Mouse (Mus musculus): ENCODE results near the gene Hoxd8. TPM values are rescaled to one million over a fixed set of nuclear protein-coding genes. Genes with fewer than 3 reads are reported as not detected.

Gene Hoxd8
- not detected for polyA plus RNA-seq (2017; shearing (Covaris generic))

DNA sequence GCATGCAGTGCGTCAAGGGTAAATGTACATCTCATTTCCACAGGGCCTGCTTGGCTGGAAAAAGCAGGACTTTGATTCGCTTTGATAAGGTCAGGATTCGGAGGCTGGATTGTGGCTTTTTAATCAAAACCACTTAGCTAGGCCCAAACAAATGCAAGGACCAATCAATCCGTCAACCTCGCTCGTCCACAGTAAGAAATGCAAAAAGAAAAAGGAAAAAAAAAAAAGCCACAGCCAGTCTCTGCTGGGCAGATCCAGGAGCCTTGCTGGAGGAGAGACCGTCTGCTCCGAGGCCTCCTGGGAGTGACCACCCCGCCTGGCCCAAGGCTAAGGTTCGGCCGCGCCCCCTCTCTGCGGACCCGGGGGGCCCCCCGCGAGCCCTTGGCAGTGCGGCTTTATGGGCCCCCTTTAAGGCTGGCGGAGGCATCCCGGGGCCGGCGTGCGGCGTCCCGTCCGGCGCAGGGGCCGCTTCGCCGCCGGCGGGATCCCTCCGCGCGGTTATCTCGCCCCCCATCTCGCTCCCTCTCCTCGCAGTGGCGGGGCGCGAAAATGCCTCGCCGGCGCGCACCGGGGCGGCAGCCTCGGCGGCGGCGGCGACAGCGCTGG is at the start of gene Hoxd8:
TSS of gene Hoxd8 (plus strand) at position 223 of the 606 bp plus-strand sequence.

DNA sequence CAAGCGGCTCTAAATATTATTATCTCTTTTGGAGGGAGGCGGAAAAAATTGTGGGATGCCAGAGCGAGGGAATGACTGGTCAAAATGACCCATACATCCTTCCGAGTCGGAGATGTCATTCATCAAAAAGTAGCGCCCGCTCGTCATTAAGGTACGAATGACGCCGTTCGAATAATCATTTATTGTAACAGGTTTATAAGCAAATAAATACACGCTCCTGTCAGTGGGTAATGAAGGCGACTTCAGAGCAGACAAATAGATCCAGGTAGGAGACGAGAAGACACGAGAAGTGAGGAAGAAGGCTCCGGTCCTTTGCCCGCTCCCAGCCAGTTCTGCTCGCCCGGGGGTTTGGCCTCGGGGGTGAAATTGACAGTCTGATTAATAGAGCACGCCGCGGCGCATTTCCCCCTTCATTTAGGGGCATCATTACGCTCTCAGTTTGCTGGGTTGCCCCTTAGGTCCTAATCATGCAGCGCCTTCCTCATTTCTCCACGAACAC is 44.9 kb upstream of the Hoxd8 start, which contains the start of gene Evx2:
TSS of gene Evx2 (minus strand) at position 51 of the 499 bp plus-strand sequence.

GRCm38 (mm10) chr2:74667842-74668357 is 36.5 kb upstream of the Hoxd8 start, which contains the start of gene Hoxd13:
Gene Hoxd13, plus strand, starts transcription at chr2:74668310.

GRCm38 (mm10) chr2:74674881-74675665 is 29.3 kb upstream of the Hoxd8 start, which contains the start of gene Hoxd12:
Gene Hoxd12, plus strand, starts transcription at chr2:74675013.

DNA sequence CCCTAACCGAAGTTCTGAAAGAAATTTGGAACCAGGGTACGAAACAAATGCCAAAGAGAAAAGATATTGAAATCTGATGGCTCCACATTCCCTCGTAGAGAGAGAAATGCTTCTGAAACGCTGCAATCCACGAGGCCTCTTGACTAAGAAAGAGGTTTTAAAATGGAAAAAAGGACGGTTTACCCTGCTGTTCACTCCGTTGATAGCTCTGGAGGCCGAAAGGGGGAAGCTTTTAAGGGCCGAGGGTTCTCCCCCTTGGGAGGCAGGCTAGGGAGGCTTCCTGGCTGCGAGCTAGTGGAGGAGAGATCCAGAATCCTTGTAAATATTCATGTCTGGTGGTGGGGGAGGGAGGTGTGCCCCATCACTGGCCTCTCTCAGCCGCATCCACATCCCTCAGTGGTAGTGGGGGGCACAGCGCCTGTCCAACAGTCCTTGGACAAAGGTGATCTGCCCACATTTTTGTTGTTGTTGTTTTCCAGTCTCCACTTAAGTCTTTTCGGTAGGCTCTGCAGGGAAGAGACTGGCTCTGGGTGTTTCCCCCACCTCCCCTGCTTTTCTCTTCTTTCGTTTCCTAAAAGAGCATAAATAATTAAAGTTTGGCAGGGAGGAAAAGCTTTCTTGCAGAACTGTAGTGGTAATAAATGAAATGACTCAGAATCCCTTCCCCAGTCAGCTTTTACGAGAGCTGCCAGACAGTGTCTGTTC is 25.4 kb upstream of the Hoxd8 start, which contains the start of gene Hoxd11:
TSS of gene Hoxd11 (plus strand) at position 667 of the 705 bp plus-strand sequence.

DNA sequence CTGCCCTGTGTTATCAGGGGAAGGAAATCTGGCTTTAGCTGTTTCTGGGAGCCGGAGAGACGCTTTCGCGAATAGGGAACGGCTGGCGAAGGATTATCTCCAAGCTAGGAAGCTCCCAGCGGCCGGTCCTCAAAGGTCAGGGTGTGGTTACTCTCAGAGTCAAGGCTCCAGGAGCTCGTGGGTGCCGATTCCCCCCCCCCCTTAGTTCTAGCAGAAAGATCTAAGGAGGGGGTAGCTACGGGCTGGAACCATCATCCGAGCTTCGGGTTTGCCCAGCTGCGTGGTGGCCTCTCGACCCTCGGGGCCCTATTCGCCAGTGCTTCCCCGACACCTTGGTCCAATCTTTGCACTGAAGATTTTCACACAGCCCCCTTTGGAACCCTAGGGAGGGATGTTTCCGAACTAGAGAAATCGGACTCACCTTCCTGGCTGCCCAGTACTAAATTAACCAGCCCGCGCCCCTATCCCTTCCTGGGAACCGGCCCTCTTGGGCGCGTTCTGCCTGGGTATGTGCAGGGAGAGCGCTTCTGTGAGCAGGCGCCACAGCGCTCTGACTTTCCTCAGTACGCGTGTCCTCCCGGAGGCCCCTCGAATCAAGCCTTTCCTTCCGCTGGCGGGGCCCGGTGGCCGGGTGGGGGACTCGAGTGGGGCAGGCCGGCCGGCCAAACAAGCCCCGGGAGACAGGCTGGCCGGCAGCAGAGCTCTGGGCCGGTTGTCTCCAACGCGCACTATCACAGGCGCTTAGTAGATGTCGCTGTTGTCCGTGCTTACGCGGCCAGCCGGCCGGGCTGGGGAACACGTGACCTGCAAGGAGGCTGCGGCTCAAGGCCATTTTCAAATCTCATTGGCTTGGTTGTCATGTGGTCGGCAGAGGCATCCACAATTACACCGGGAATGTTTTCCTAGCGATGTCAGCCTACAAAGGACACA is 13.1 kb upstream of the Hoxd8 start, which contains the start of gene Hoxd10:
TSS of gene Hoxd10 (plus strand) at position 903 of the 930 bp plus-strand sequence.

DNA sequence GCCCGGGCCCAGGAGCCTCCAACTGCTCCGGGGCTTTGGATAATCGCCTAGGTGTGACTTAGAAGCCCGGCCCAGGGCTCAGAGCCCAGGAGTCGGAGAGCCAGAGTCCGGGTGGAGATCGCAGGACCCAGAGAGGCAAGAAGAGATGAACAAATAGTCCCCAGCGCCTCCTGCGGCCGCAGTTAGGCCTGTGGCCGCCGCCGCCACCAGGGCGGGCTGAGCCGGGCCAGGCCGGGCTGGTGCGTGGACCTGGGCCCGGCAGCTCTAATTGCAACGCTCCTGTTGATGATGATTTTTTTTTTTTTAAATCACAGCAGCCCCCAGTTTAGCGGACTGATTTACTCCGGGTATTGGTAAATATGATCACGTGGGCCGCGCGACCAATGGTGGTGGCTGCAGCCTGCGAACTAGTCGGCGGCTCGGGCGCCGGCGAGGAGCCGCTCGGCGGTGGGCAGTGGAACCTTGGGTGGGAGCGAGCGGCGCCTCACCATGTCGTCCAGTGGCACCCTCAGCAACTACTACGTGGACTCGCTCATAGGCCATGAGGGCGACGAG is 6.8 kb upstream of the Hoxd8 start, which contains the start of gene Hoxd9:
TSS of gene Hoxd9 (plus strand) at position 161 of the 555 bp plus-strand sequence.

DNA sequence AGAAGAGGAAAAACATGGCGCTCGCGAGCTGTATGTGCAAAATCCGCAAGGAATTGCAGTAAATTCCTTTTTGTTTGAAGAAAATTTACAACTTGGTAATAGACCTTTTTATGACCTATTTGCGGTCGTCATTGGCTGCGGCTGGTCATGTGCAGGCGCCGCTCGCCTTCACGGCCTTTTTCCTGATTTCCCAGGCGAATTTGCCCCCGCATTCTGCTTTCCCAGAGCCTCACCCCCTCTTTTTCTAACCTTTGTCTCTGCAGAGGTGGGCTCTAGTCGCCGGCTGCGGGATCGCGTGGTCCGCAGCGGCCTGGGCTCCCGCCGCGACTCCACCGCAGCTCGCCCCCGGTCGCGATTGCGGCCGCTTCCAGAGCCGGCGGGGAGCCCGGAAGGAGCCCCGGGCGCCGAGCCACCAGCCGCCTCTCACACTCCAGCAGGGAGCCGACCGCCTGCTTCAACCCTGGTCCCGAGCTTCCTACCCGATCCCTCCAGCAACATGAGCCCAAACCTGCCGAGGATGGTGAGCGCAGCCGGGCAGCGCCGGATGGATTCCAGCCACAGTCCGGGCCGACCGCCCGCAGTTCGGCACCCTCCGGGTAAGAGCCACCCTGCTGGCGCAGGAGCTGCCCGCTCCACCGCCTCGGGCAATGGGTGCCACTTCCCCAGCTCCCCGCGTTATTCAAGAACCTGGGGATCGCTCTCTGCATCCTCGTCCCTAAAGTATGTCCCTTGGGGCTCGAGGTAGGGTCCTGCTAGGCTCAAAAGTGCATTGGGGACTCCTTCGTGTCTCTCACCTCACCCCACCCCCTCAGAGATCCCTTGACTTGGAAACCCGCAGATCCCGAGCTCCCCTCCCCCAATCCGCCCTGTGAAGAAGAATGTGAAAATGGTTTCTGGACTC is 7.6 kb downstream of the Hoxd8 start, which contains the start of the genes Hoxd3 and Hoxd4:
TSS of gene Hoxd3 (plus strand) at position 207 of the 901 bp plus-strand sequence.
TSS of gene Hoxd4 (plus strand) at position 209 of the 901 bp plus-strand sequence.

GRCm38 (mm10) chr2:74726551-74726950 is 22.1 kb downstream of the Hoxd8 start, which contains the start of gene Gm28230:
Gene Gm28230, plus strand, starts transcription at chr2:74726728.

Other genes starting within 250 kb of the Hoxd8 start
- gene Lnpk, start 125.2 kb upstream of the Hoxd8 start, polyA plus RNA-seq (2017; shearing (Covaris generic)): 22.2 TPM
- not detected for gene Evx2, start 45.1 kb upstream of the Hoxd8 start, polyA plus RNA-seq (2017; shearing (Covaris generic))
- gene Hoxd13, start 36.3 kb upstream of the Hoxd8 start, polyA plus RNA-seq (2017; shearing (Covaris generic)): not detected
- gene Hoxd12, start 29.6 kb upstream of the Hoxd8 start, polyA plus RNA-seq (2017; shearing (Covaris generic)): not detected
- gene Hoxd11, start 25.1 kb upstream of the Hoxd8 start, polyA plus RNA-seq (2017; shearing (Covaris generic)): not detected
- not detected for gene Hoxd10, start 12.7 kb upstream of the Hoxd8 start, polyA plus RNA-seq (2017; shearing (Covaris generic))
- gene Hoxd9, start 6.9 kb upstream of the Hoxd8 start, polyA plus RNA-seq (2017; shearing (Covaris generic)): not detected
- not detected for gene Hoxd3, start 7.3 kb downstream of the Hoxd8 start, polyA plus RNA-seq (2017; shearing (Covaris generic))
- gene Hoxd4, start 7.3 kb downstream of the Hoxd8 start, polyA plus RNA-seq (2017; shearing (Covaris generic)): not detected
- gene Gm28230, start 22.1 kb downstream of the Hoxd8 start, polyA plus RNA-seq (2017; shearing (Covaris generic)): not detected
- gene Hoxd1, start 58.4 kb downstream of the Hoxd8 start, polyA plus RNA-seq (2017; shearing (Covaris generic)): not detected
- gene Mtx2, start 121.2 kb downstream of the Hoxd8 start, polyA plus RNA-seq (2017; shearing (Covaris generic)): 21.3 TPM